Mouse (Mus musculus) intestine, embryonic 14.5 days (tissue): ENCODE data around the gene Eps8l3. TPM values are rescaled to one million over a fixed set of nuclear protein-coding genes. Genes with fewer than 3 reads are reported as not detected.

Experiments used
- ATAC-seq: fragments of 200-750 bp; cut with Nextera tagmentation; replicated peaks from 2 replicates; pipeline ENCODE4 v1.8.0; 2017; ENCODE audit warnings: low read depth, moderate number of reproducible peaks, moderate TSS enrichment, moderate library complexity; ENCODE audit not compliant: low FRiP score, low TSS enrichment
- DNase-seq: peaks from one replicate; pipeline ENCODE4 v3.0.0-alpha.2; 2018; ENCODE audit warnings: low spot score
- H3K27ac ChIP-seq: fragments of 300-500 bp; sonication (generic); 2 replicates; pipeline ENCODE4 v1.5.1; 2014; ENCODE audit warnings: low read depth, mild to moderate bottlenecking, control low read depth
- H3K27me3 ChIP-seq: fragments of 300-500 bp; sonication (generic); replicated peaks from 2 replicates; pipeline ENCODE4 v1.6.1; 2014; ENCODE audit warnings: low read length, control low read depth; ENCODE audit not compliant: control insufficient read depth, insufficient read depth
- H3K36me3 ChIP-seq: fragments of 300-500 bp; sonication (generic); 2 replicates; pipeline ENCODE4 v1.6.1; 2014; ENCODE audit warnings: low read length, control low read depth; ENCODE audit not compliant: control insufficient read depth, insufficient read depth
- H3K4me1 ChIP-seq: fragments of 300-500 bp; sonication (generic); replicated peaks from 2 replicates; pipeline ENCODE4 v1.6.1; 2014; ENCODE audit warnings: low read length, control low read depth, mixed read lengths; ENCODE audit not compliant: control insufficient read depth, insufficient read depth
- H3K4me2 ChIP-seq: fragments of 300-500 bp; sonication (generic); 2 replicates; pipeline ENCODE4 v1.6.1; 2014; ENCODE audit warnings: low read length
- H3K4me3 ChIP-seq: fragments of 300-500 bp; sonication (generic); 2 replicates; pipeline ENCODE4 v1.5.1; 2014; ENCODE audit warnings: low read depth, low read length, control low read depth, mixed read lengths
- H3K9ac ChIP-seq: fragments of 300-500 bp; sonication (generic); 2 replicates; pipeline ENCODE4 v1.6.1; 2014; ENCODE audit warnings: mild to moderate bottlenecking, low read length
- H3K9me3 ChIP-seq: fragments of 300-500 bp; sonication (generic); 2 replicates; pipeline ENCODE4 v1.6.1; 2016; ENCODE audit warnings: low read length, control low read depth; ENCODE audit not compliant: control insufficient read depth
- WGBS: fragments of 180-500 bp; shearing (Covaris S2); extraction: QIAGEN DNeasy Blood & Tissue Kit; methylation state at CpG from one replicate; pipeline ENCODE4 v1.1.7; 2014; 5-methylcytosine and 5-hydroxymethylcytosine counted together
- polyA plus RNA-seq: library from polyadenylated mRNA; unstranded; fragments of >200 nt; fragmentation: Nextera tagmentation; extraction: Ambion mirVana; gene quantifications from 2 replicates; pipeline ENCODE4 v1.2.1, GENCODE M21; 2014

Gene Eps8l3
- polyA plus RNA-seq, 1 experiment from 2014 or later: 82.6 TPM

DNA sequence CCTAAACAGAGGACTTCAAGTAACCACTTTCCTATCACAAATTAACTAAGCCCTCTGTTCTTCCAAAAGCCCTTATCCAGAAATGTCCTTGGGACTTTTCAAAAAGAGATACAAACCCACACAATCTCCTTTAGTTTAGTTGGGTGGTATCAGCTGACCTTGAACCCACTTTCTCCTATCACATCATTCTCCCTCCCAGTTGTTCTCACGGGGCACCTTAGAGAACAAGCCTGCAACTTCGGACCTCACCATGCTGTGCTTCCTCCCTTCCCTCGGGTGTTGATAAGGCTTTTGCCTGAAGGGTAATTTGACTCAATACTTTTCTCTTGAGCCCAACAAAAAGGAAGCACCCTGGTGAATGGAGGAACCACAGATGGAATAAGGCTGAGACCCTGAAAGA lies 58.9 kb downstream of the Eps8l3 start:
- WGBS: 61% methylated on average over 3 of the region's 3 CpGs
- Histone ChIP-seq H3K27ac (no peak overlapping the region), H3K36me3 (no peaks in the 10 kb centered on the region), H3K4me1 (no peaks in the 10 kb centered on the region), H3K9ac (no peak overlapping the region), H3K27me3 (no peaks in the 10 kb centered on the region), H3K9me3 (no peaks in the 10 kb centered on the region), H3K4me3 (no peak overlapping the region), H3K4me2 (no peak overlapping the region)
- ATAC-seq (no peak), DNase-seq (no peak)

DNA sequence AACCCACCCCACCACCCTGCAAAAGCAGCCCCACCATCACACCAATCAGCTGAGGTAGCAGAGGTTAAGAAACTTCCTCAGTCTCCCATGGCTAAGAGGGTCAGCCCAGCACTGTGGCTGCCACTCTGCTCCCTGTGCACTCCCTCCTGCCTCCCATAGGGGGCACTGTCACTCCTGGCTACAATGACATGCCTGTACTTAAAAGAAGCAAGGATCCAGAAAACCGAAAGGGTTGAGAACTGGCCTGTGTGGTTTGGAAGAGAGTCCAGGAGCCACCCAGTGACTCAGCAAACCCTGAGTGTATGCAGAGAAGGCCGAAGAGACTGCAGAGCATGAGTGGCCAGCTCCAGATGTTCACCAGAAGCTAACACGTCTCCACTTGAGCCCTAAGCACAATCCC lies 62.4 kb downstream of the Eps8l3 start:
- no peaks in the 10 kb centered on the region for H3K4me1 ChIP-seq
- no peak overlapping the region for H3K4me3 ChIP-seq
- H3K36me3 ChIP-seq: no peaks in the 10 kb centered on the region
- no peaks in the 10 kb centered on the region for H3K9me3 ChIP-seq
- no peaks in the 10 kb centered on the region for H3K27me3 ChIP-seq
- ATAC-seq: no peak
- no peak overlapping the region for H3K9ac ChIP-seq
- peak; percentile 80 for DNase-seq
- H3K4me2 ChIP-seq: no peak overlapping the region
- WGBS: 50% methylated on average over 3 of the region's 3 CpGs
- H3K27ac ChIP-seq: no peak overlapping the region

GRCm38 (mm10) chr3:107939830-107940229 lies 62.8 kb downstream of the Eps8l3 start:
- Histone ChIP-seq H3K9ac (no peak overlapping the region), H3K27me3 (no peaks in the 10 kb centered on the region), H3K9me3 (no peaks in the 10 kb centered on the region), H3K36me3 (no peaks in the 10 kb centered on the region), H3K4me2 (no peak overlapping the region), H3K4me1 (no peaks in the 10 kb centered on the region), H3K27ac (no peak overlapping the region), H3K4me3 (no peak overlapping the region)
- ATAC-seq (no peak), DNase-seq (no peak)
- WGBS: 79% methylated on average over 4 of the region's 4 CpGs

GRCm38 (mm10) chr3:107940524-107940923 lies 63.5 kb downstream of the Eps8l3 start:
- no peaks in the 10 kb centered on the region for H3K36me3 ChIP-seq
- ATAC-seq (no peak), DNase-seq (no peak)
- H3K4me3 ChIP-seq: no peak overlapping the region
- no peak overlapping the region for H3K9ac ChIP-seq
- H3K27ac ChIP-seq: no peak overlapping the region
- no peak overlapping the region for H3K4me2 ChIP-seq
- no peaks in the 10 kb centered on the region for H3K9me3 ChIP-seq
- no peaks in the 10 kb centered on the region for H3K27me3 ChIP-seq
- no peaks in the 10 kb centered on the region for H3K4me1 ChIP-seq
- WGBS: 54% methylated on average over 7 of the region's 7 CpGs

DNA sequence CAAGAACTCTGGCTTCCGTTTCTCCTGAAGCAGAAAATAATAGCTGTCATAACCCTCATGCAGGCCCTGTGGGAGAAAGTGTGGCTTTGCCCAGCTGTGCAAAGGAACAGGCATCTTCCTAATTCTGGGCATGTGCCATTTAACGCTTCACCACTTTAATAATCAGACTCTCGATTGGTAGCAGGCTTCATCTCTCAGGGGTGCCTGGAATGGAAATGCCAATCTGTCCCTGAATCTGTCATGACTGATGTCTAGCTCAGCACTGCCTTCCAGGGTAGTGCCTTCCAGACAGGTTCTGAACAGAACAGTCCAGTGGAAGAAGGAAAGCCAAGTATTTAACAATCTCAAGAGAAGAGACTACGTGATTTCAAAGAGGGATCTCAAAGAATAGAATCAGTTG lies 64.2 kb downstream of the Eps8l3 start:
- no peak overlapping the region for H3K27ac ChIP-seq
- no peak for DNase-seq
- H3K4me3 ChIP-seq: no peak overlapping the region
- H3K4me2 ChIP-seq: no peak overlapping the region
- WGBS: 86% methylated on average over 4 of the region's 4 CpGs
- H3K9me3 ChIP-seq: no peaks in the 10 kb centered on the region
- ATAC-seq: no peak
- no peak overlapping the region for H3K9ac ChIP-seq
- no peaks in the 10 kb centered on the region for H3K36me3 ChIP-seq
- H3K27me3 ChIP-seq: no peaks in the 10 kb centered on the region
- no peaks in the 10 kb centered on the region for H3K4me1 ChIP-seq

Other genes starting within 250 kb of the Eps8l3 start
- gene Gm10961, start 245.9 kb upstream of the Eps8l3 start, polyA plus RNA-seq: not detected in 2 replicates
- gene Strip1, start 245.5 kb upstream of the Eps8l3 start, polyA plus RNA-seq: 49.4 and 49.7 TPM in 2 replicates
- 95.0 and 104 TPM in 2 replicates for gene Ahcyl1, start 180.7 kb upstream of the Eps8l3 start, polyA plus RNA-seq
- 13.3 and 13.6 TPM in 2 replicates for gene Csf1, start 116.8 kb upstream of the Eps8l3 start, polyA plus RNA-seq
- 196 and 223 TPM in 2 replicates for gene Gstm5, start 18.6 kb downstream of the Eps8l3 start, polyA plus RNA-seq
- gene Gstm7, start 54.6 kb downstream of the Eps8l3 start, polyA plus RNA-seq: 21.3 and 23.4 TPM in 2 replicates
- 8.7 and 11.6 TPM in 2 replicates for gene Gstm6, start 66.5 kb downstream of the Eps8l3 start, polyA plus RNA-seq
- gene Gstm3, start 92.1 kb downstream of the Eps8l3 start, polyA plus RNA-seq: 27.3 and 41.6 TPM in 2 replicates
- 140 and 141 TPM in 2 replicates for gene Gstm2, start 109.2 kb downstream of the Eps8l3 start, polyA plus RNA-seq
- 186 and 220 TPM in 2 replicates for gene Gstm1, start 140.7 kb downstream of the Eps8l3 start, polyA plus RNA-seq
- 20.4 and 20.6 TPM in 2 replicates for gene Gstm4, start 167.7 kb downstream of the Eps8l3 start, polyA plus RNA-seq
- 38.6 and 42.2 TPM in 2 replicates for gene Ampd2, start 209.4 kb downstream of the Eps8l3 start, polyA plus RNA-seq
- 0.93 and 1.6 TPM in 2 replicates for gene Gnat2, start 215.6 kb downstream of the Eps8l3 start, polyA plus RNA-seq